Mouse (Mus musculus) NIH3T3 (cell line): ENCODE measurements at regions not wholly inside any gene's neighbourhood (a gene's known extent, or its start where the extent isn't known, plus 50 kb on each side); places are given as distances from the start of the nearest gene placed in this dataset.
A peak's percentile ranks its signal among the peaks of the same experiment; 100 is the strongest.

Source experiments
- DNase-seq: peaks from one replicate; pipeline ENCODE4 v3.0.0-alpha.2; 2012; ENCODE audit warnings: low read depth

DNA sequence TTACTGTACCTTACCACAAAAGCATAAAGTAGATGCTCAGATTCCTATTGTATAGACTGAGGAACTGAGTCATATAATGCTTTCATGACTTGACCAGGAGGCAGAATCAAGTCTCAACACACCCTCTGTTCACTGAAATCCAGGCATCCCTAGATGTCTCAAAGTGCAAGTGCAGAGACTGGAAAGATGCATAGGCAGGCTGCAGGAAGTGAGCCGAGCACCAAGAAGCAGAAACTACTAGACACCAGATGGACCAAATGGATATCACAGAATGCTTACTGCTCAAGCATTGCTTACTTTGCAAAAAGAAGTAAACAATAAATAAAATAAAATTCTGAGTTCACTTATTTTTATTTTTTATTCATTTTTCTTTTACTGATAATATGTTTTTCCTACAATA is 143.0 kb upstream of the Cpeb2 start:
- DNase-seq: no peak

DNA sequence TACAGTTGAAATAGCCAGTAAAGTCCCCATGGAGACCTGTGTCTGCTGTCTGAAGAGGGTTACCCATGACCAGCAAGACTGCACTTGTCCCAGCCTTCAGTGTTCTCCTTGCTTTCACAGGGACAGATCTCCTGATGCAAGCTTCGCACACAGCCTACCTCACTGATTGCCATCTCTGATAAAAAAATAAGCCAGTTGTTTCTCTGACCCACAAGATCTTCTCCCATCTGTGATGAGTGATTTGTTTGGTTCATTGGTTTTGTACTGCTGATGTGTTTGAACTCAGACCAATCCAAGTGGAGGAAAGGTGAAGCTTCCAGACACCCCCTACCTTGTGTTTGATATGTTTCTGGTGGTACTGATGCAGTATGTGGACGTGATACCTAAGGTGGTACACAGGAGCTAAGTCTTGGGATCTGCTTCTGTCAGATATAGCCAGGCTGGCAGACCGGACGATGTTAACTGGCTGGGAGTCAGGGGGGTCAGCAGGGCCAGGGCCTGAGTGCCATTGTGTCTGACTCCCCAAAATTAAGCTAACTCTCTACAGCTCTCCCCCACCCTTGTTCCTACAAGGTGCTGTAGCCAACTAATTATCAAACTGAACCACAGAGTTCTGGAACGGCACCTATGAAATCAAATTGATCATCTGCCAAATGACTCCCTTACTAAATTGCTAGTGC is 139.2 kb upstream of the Cpeb2 start:
- DNase-seq: no peak

DNA sequence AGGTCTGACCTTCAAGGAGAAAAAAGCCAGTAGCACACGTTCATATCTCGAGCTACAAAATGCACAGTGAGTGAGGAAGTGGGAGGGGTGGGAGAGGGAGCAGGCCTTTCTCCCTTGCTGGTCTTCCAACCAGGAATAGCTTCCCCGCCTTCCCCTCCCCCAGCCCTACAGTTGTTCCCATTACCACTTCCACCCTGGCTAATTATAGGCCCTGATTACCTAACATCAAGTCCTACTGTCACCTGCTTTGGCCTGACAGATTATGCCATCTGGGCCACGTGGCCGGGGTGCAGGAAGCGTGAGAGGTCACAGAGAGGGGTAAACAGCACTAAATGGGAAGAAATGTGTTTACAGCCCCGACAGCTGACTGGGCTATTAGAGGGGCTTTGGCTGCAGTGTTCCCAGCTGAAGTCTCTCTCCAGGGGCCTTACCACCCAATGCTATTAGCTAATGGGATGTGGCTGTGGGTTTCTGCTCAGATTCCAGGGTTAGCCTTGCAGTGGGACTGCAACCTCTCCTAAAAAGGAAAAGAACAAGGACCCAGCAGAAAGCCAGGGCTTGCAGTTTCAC is 138.6 kb upstream of the Cpeb2 start:
- no peak for DNase-seq

DNA sequence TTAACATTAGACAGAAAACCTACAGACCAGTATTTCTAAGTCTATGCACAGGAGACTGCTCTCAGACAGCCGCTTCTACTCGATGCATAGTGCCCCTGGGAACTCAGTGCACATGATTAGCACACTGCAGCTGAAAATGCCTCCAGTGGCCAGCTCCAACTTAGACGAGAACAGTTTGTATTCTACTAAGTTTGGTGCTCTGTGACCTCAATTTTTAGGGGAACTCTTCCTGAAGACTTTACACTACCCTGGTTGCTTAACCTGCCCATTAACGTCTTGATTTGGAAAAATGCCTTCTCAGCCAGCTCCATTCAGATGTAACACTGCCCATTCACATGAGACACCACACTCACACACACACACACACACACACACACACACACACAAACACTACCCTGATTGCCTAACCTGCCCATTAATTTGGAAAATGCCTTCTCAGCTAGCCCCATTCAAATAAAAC is 130.9 kb upstream of the Cpeb2 start:
- no peak for DNase-seq

DNA sequence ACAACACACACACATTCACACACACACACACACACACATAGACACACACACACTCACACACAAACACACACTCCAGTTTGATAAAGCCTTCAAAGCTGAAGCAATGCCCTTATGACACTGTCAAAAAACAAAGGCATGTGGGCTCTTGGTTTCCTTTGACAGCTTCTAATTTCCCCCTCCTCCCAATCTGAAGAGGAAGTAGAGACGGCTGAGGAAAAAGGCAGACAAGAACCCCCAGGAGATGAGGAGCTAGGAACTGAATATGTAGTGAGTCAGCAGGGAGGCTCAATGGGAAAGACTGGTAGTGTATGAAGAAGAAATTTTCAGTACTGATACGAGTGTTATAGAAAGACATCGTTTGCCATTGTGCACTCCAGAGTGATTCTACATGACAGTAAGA is 130.4 kb upstream of the Cpeb2 start:
- no peak for DNase-seq

DNA sequence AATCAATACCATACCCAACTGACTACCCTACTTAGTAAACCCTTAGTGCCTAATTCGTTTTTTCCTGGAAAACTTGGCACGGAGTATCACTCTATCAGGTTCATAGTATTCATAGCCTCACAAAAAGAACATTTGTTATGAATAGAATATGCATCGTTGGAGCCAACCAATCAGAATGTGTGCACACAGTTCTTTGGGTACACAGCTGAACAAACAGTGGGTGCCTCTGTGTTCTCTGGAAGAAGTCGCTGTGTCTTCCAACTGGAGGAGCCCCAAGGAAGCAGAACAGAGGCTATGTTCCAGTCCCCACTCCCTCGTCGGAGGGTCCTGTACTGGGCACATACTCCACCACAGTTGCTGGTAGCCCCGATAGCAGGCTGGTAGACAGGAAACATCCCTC is 129.2 kb upstream of the Cpeb2 start:
- DNase-seq: no peak

DNA sequence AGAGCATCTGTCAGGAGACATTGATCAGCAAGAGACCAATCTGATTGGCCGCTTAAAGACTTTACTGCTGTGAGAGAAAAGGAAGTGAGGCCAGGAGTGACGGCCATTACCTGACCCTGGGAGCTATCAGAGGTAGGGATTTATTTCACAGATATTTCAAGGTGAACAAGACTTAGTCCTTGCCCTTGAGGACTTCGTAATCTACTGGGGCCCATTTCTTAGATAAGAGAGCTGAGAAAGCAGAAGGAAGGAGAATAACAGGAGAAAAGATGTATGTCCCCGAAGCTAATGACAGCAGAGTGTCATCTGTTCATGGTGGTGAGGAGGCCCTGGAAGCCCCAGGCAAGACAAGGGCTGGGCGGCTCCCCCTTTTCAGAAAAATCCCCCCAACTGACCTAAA is 127.4 kb upstream of the Cpeb2 start:
- no peak for DNase-seq

DNA sequence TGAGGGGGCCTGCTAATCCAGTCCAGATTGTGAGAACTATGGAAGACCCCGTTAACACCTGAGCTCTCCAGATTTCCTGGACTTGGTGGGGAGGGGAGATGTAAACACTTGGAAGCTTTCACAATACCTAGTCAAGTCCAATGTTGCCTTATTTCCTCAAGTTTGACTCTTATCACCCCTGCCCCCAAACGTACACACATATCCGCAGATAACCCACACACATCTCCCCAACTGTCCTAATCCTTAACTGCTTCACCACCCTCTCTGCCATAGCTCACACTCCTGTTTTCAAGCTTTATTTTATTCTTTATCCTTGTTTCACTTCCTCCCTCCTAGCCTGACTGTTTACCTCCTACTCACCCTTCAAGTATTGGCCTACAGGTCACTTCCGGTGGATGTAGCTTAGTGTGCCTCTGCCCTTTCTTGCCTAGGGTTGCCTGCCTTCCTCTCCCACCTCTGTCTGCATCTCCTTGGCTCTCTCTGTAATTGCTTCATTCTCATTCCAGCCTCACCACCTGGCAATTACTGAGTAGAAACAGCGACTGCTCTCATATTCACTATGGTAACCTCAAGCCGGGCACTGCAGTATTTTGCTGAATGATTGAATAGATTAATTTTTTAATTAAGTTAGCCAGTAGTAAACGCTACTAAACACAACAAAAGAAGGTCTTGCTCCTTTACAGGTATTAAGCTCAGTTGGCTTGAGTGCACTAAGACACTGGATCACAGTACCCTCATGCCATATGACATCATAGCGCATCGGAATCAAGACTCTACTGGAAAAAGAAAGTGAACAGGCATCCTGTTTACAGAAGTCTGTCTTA is 125.3 kb upstream of the Cpeb2 start:
- DNase-seq: no peak

DNA sequence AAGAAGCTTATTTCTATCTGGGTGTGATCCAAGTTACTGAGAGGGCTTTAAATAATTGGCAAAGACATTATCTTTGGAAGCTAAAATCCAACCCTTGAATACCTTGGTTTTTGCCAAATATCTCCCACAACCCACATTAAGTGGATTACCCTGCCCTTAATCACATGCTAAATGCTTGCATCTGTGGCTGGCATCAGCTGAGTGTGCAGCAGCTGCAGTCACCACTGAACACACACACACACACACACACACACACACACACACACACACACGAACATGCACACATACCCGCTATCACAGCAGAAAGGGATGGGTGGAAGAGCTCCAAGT is 124.7 kb upstream of the Cpeb2 start:
- DNase-seq: no peak

DNA sequence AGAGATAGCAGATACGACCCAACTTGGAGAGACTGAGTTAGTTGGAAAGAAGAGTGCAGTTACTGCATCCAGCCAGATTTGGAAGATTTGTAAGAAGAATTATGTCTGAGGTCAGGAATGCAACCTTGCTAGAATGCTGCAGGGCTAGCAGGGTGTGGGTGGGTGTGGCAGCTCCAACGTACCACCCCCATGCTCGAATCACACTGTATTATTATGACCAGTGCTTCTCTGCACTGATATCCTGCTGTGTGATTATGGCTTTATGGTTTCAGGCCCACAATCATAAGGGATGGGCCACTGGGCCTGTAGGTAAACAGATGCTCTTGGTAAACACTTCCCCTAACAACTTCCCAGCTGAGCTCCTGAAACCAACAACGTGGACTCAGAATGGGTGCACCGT is 122.8 kb upstream of the Cpeb2 start:
- DNase-seq: no peak

DNA sequence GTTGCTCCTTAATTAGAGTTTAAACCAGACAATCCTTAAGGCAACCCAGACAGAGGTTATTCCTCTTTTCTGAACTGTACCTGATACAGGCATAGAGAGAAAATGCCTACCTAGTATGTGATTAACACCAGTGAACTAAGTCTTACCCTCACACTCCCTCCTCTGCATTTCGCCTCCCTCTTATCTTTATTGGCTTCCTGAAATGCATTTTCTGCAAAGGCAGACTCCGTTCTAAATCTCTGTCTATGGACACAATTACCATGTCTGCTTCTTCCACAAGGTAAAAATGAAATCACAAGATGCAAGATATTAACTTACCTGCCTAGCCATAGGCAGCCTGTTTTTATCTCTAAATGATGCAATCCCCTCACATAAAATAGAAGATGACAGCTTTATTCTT is 121.2 kb upstream of the Cpeb2 start:
- DNase-seq: no peak

DNA sequence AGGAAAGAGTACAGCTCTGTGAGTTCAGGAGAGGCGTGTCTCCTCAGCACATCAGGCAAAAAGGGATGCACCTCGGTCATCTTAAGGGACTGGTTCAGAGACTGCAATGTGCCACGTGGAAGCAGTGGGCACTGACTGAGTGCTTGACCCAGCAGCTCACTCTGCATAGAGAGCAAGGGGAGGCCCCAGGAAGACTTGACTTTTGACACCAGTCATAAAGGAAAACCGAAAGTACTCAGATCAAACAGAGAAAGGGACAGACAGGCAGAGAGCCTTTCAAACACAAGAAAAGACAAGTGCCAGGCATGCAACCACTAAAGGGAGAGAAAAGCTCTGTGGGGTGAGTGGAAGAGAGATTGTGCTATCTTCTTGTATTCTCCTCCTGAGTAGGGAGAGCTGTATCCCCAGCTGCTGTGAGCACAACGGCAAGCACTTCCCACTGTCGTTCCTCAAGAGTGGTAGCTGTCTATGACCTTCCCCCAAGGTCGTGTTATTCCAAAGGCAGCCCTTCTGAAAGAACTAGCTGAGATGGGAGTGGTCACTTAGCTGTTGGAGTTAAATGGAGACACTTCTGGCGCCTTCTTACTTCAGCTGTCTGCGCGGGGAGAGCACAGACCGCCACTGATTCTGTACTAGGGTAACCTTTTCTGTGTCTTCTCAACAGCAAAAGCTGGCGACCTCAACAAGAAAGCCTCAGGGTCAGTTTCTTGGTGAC is 119.4 kb upstream of the Cpeb2 start:
- DNase-seq: no peak

DNA sequence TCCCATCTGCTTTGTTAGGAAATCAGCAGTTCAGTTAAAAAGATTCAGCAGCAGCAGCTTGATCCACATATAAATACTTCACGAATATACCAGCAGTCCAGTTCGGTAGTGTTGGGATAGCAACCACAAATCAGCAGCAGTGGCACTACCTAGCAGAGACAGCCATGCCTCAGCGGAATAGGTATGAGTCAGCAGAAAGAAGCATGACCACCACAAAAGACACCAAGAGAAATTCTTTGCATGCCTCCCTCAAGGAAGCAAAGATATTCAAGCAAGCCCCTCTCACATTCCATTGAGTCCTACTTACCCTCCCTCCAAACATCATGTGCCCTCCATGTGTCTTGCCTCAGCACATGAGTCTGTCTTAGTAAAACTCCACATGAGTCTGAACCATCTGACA is 117.5 kb upstream of the Cpeb2 start:
- DNase-seq: no peak

DNA sequence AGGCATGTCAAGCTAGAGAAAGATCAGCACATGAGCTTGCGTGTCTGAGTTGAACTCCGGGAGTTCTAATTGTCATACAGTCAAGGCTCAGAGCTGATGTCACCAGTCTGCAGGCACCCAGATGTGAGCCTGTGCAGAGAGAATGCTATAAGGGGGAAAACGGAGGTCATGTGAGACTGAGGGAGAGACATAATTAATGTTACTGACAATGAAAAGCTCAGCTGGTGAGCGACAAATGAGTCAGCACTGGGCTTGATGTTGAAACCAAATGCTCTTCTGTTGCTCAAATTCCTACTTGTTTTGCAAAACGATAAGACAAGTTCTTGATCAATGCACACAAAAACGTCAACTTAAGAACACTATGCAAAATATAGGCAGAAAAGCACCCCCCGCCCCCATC is 116.1 kb upstream of the Cpeb2 start:
- peak; percentile 27 for DNase-seq

DNA sequence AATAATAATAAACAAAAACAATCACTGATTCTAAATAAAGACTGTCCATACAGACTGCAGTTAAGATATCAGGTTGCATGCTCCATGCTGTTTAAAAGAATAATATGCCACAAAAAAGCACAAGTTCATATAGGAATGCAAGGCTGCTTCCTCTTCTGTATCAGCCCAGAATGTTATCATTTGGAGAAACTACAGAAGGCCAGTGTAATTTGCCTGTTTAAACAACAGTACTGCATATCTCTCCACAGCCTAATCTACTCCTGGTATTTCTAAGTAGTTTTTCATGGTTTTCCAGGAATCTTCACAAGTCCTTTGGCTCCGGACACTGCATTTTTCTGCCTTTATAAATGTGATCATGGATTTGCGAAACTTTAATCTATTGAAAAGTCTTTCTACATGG is 111.9 kb upstream of the Cpeb2 start:
- DNase-seq: no peak

DNA sequence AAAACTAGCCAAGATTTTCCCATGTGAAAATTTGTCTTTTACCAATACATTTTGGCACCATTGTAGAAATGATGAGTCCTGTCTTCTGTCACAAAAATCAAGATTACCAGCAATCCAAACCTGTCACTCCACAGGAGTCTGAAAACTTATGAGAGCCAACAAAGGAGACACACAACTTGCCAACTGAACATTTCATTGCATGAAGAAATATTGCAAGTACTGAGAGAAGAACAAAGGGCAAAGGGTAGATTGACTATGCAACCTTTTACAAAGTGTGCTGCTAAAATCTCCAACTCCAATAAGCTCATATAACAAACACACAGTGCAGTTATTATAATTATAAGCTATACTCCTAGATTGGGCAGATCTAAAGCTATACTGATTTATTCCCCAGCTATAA is 108.7 kb upstream of the Cpeb2 start:
- DNase-seq: no peak

DNA sequence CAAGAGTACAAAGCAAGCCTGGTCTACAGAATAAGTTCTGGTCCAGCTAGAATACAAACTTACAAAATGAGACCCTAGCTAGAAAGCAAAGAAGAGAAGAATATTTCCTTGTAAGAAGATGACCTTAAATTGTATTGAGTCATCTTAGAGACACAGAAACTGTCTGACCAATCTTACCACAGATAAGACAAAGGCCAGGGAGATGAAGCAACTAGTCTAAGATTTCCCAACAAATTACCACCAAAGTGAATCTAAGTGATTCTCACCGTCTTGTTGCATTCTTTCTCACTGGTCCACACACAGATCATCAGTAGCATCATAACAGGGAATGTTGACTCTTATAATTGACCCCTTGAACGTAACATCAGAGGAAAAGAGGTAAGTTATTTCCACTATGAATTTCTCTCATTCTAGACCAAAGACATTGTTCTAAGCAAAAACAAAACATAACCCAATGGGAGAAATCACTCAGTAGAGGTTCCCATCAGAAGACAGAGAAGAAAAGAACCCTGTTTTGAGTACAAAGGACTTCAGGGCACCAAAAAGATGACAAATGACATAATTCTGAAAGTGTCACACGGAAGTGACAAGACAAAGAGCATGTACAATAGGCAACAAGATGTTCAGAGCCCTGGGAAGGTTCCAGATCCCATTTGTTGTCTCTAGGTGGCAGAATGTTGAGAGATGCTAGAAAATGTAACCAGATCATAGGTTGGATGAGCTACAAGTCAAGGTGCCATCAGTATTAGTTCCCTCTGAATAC is 107.0 kb upstream of the Cpeb2 start:
- no peak for DNase-seq

DNA sequence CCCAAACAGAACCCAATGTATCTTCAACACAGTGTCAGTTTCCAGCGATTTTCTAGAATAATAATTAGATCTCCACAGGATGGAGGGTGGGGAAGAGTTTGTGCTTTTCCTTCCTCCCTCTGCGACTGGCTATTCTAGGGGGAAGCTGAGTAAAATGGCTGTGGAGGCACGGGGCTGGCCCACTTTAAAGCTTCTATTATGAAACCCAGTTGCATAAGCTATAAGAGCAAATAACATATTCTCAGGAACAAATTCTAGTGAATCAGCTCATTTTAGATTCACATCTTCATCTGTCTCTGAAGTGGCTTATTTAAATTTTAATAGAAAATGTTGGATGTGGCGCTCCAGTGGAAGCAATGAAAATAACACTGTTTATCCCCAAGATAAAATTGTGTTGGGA is 102.6 kb upstream of the Cpeb2 start:
- DNase-seq: no peak

DNA sequence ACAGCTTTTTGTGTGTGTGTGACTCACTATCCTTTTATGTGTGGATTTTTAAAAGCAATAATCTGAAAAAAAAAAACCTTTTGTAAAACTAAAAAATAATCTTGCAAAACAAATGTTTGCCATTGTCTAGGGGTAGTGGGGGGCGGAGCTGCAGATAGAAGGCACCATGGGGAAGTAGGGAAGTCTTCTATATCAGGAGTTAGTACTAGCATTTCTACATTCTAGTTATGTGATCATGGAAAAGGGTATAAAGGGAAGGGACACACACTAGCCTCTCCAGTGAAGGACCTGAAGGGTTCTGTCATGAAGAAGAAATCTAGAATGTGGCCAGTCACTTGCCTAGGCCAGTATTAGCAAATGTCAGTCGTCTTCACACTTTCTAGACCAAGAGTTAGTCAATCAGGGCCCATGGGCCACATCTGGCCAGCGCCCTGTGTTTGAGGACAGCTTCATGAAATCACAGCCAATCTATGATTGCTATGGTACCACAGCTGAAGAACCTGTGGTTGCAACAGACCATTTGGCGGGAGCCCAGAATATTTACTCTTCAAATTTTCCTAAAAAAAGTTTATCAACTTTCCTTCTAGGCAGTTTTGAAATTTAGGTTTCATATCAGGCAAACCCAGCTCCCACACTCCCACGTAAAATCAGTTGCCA is 101.9 kb upstream of the Cpeb2 start:
- no peak for DNase-seq

DNA sequence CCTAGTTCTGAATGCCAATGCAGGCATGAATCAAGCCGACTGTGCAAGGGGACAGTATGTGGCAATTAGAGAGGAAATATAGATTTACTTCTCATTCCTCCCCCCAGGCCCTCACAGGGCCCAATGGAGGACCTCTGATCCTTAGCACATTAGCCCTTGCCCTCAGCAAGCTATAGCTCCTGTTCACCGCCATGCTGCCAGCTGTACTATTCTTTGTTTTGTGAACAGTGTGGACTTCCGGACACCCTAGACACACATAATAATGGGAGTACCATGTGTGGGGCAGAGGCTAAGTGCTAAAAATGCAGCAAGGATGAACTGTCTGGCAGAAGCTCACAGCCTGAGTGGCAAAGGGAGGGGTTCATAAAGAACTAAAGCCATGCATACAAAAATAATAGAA is 99.3 kb upstream of the Cpeb2 start:
- DNase-seq: no peak

DNA sequence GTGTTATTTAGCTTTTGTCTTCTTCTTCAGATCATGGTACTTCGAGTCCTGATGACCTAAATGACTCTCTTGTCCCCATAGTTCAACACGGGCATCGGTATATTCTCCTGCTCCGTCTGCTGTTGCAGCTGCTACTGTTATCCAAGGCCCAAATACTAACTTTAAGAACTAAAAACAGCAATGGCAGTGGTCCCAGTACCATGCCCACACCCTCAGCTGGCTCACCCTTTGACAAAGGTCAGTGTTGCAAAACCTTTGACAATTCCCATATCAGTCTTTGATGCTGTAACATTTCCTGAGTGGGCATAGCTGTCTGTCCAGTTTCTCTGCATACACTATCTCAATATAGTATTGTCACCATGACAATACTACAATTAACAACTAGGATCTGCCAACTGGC is 96.8 kb upstream of the Cpeb2 start:
- no peak for DNase-seq

DNA sequence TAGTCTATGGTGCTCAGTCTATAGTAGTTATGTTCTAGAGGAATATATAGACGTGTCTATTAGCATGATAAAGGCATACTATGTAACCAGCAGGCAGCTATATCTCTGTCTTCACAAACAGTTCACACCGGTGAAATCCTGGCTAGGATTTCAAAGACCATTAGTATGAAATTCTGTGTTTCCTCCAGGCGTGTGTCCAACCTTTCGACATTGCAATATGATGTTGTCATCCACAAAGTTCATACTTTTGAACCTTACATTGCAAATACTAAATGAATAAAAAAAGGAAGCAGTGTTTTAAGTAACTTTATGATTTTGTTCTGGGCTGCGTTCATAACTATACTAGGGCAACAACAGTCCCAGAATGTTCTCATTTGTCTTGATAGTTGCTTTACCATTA is 95.2 kb upstream of the Cpeb2 start:
- DNase-seq: peak; percentile 6
